Mouse (Mus musculus) B cell, adult 2 months (primary cell): Measurements from ENCODE around the gene Coq3.

Experiments
- DNase-seq, 2 experiments: peaks; one replicate each; pipeline ENCODE4 v3.0.0; 2022

Coq3 gene

GRCm38 (mm10) chr4:21879565-21880220 is at the start of gene Coq3:
Coq3 (plus strand) TSS chr4:21879673.
- DNase-seq: peak; percentile 80 to 84

GRCm38 (mm10) chr4:21832844-21833243 is 46.6 kb upstream of the Coq3 start:
- DNase-seq: no peak

GRCm38 (mm10) chr4:21847481-21848286 is 31.8 kb upstream of the Coq3 start, which contains the start of gene Pnisr:
Pnisr (plus strand) TSS chr4:21847583.
- peak; percentile 90 to 92 for DNase-seq

GRCm38 (mm10) chr4:21848287-21848630 is 31.2 kb upstream of the Coq3 start:
- DNase-seq: peak in 1 of 2 experiments; percentile 89

GRCm38 (mm10) chr4:21857481-21857880 is 22.0 kb upstream of the Coq3 start:
- no peak for DNase-seq

GRCm38 (mm10) chr4:21865226-21865625 is 14.2 kb upstream of the Coq3 start:
- no peak for DNase-seq

GRCm38 (mm10) chr4:21878776-21879175 is 697 bp upstream of the Coq3 start:
- DNase-seq: no peak

- DNase-seq: no peak
These were observed 3.3 kb downstream of the Coq3 start for GRCm38 (mm10) chr4:21882806-21883205.

GRCm38 (mm10) chr4:21885831-21886230 is 6.4 kb downstream of the Coq3 start:
- DNase-seq: no peak

- DNase-seq: peak in 1 of 2 experiments; percentile 1
These were observed 51.7 kb downstream of the Coq3 start, which contains the start of gene Faxc for GRCm38 (mm10) chr4:21930971-21931771. Faxc (plus strand) TSS chr4:21931329.

GRCm38 (mm10) chr4:21931772-21932630 is 52.5 kb downstream of the Coq3 start:
- no peak for DNase-seq

GRCm38 (mm10) chr4:21935378-21935777 is 55.9 kb downstream of the Coq3 start:
- DNase-seq: no peak

GRCm38 (mm10) chr4:21936424-21936823 is 57.0 kb downstream of the Coq3 start:
- DNase-seq: no peak

GRCm38 (mm10) chr4:21937890-21938289 is 58.4 kb downstream of the Coq3 start:
- no peak for DNase-seq

GRCm38 (mm10) chr4:21944672-21945071 is 65.2 kb downstream of the Coq3 start:
- no peak for DNase-seq

GRCm38 (mm10) chr4:21951444-21951843 is 72.0 kb downstream of the Coq3 start:
- DNase-seq: peak; percentile 16 to 35

GRCm38 (mm10) chr4:21952255-21952654 is 72.8 kb downstream of the Coq3 start:
- no peak for DNase-seq

GRCm38 (mm10) chr4:21957570-21958321 is 78.3 kb downstream of the Coq3 start:
- DNase-seq: peak; percentile 28 to 34
